Mouse (Mus musculus) erythroid progenitor cell, adult 5-6 weeks (primary cell): Measurements from ENCODE around the gene Fam241a. TPM values are rescaled to one million over a fixed set of nuclear protein-coding genes. Genes with fewer than 3 reads are reported as not detected.

ENCODE experiments used
- ATAC-seq: replicated peaks from 2 replicates; pipeline ENCODE4 v1.8.0; 2016; ENCODE audit warnings: moderate number of reproducible peaks, mild to moderate bottlenecking, moderate TSS enrichment, inconsistent platforms; ENCODE audit not compliant: poor library complexity, low FRiP score, severe bottlenecking
- total RNA-seq, 2 experiments: library from RNA; stranded (forward) in 1 of 2; stranded (reverse) in 1 of 2; fragments of 150-400 nt in 1 of 2; fragments of 186-747, 209-891 nt in 1 of 2; gene quantifications; 2 replicates each; pipeline versions ENCODE4 v1.2.3 to v1.2.4; 2015 to 2017; ENCODE audit warnings: low replicate concordance in 2 of 2

The Fam241a gene
- total RNA-seq, 2 experiments from 2014 or later, result 81.7 to 187 TPM

DNA sequence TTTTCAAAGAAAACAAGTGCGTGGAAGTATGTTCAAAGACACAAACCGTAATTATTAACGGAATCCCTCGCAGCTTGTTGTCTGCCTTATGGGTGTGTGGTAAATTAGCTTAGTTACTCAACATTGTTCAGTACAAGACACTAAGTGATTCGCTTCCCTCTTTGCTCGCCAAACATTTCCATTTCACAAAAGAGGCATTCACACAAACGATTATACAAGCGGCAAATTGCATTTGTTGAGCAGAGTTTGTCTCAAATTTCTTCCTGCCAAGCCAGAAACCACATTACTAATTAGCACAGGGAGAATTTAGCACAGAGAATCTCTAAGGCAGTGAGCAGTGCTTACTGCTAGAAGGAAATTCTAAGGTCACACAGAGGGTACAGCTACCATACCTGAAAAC is 54.2 kb downstream of the Fam241a start:
- no peak for ATAC-seq

DNA sequence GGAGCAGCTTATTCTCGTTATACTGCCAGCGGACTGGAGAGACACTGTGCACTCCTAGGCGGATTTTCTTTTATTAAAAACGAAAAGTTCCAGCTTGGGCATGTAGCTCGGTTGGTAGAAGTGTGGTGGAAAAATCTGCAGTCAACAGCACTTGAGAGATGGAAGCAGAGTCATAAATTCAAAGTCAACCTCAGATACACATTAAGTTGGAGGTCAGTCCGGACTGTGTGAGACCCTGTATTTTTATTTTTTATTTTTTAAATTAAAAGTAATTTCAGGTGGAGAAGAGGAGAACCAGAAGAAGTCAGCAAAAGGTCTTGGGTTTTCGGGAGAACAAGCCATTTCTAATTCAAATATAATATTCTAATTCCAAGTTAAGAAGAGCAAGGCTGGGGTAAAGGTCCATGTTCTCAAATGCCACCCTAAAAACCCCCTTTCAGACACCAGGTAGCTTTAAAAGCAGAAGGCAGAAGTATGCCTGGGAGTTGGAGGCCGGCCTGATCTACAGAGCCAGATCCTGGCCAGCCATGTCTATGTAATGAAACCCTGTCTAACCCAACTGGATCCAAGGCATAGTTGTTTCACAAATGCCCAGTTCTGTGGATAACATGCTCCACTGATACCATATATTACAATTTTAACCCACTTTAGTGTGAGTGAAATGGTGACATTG is 58.0 kb downstream of the Fam241a start:
- peak; percentile 10; the same call in 1 of the 2 replicates for ATAC-seq

DNA sequence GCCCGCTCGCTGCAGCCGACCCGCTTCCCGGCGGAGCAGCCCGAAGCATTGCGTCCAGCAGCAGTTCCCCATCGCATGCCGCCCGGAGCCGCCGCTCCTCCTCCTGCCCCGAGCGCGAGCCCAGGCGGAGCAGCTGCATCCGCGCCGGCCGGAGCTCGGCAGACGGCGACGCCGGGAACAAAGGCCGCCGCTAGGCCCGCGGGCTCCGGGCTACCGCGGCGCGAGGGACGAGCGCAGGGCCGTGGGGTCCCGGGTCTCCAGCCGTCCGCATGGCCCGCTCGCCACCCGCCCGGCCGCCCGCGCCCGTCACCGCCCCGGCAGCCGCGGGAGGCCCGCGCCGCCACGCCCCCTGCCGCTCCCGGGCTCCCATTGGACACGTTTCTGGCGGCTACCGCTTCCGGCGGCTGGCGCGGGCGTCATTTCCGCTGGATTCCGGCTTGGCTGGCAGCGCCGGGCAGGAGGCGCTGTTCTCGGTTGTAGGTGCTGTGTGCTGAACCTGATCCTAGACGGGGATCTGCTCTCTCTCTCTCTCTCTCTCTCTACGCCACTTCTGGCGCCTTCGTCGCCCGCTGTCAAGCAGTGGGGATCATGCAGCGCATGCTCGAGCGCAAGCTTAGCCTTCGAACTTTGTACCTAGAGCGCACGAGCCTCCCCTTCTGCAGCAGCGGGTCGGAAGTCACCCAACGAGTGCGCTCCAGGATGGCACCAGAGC is 58.8 kb downstream of the Fam241a start, which contains the start of gene Ap1ar:
Ap1ar (minus strand) TSS at position 370 of the 712 bp plus-strand sequence.
- peak; percentile 98 for ATAC-seq

DNA sequence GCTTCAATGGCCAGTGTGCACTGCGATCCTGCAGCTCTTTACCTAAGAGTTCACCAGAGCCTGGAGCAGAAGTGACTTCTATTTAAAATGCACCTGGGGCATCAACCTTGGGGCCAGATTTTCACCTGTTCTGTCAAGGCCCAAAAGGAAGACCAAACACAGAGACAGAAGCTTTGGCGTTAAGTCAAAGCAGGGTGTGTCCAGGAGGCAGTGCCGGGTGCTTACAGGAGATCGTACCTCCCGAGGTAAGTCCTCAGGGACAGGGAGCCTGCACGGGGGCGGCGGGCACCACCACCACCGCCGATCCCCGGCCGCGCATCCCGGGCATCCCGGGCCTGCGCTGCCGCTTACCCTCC is 59.3 kb downstream of the Fam241a start:
- ATAC-seq, result peak; percentile 21

DNA sequence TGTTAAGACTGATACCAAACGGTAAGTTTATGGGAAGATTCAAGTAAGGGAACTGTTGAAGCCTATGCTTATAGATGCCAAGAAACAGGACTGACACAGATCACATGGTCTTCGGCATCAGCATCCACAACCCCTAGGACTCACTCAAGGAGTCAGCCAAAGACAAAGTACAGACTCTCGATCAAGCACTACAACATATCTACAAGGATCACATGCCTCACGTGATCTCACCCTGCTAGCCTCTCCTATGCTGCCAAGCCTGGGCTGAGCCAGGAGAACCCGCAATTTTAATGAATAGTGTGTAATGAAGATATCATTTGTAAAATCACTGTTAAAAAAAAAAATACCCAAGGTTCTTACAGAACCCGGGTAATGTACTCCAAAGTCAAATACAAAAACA is 60.5 kb downstream of the Fam241a start:
- no peak for ATAC-seq

DNA sequence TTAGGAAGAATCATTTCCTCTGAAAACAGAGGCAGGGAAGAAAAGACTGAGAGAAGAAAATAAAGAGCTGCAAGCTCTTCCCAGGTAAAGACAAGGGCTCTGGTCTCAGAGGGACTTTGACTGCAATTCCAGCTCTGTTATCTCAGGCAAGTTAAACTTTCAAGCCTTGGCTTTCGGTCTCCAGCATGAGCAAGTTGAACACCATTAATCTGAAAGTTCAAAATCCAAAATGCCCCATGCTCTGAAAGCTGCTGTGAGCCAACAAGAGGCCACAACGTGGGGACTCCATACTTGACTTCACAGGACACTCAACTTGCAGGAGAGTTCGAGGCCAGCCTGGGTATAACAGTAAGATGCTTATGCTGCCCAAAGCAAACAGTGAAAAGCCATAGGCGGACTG is 62.1 kb downstream of the Fam241a start:
- ATAC-seq, result no peak

DNA sequence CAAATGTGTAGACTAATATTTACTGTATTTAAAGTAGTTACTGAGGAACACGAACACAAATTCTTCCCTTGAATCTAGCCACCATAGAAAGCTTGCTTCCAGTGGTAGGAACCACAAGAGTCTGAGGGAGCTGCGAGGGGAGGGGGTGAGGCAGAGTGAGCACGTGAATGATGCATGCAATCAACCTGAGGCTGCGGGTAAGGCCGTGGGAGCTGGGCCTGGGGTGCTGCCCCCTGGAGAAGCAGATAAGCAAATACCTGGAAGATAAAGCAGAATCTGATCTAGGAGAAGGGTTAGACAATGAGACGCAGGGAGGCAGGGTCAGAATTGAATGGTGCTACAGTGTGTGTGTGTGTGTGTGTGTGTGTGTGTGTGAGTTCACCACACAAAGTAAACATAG is 65.0 kb downstream of the Fam241a start:
- ATAC-seq, result no peak

DNA sequence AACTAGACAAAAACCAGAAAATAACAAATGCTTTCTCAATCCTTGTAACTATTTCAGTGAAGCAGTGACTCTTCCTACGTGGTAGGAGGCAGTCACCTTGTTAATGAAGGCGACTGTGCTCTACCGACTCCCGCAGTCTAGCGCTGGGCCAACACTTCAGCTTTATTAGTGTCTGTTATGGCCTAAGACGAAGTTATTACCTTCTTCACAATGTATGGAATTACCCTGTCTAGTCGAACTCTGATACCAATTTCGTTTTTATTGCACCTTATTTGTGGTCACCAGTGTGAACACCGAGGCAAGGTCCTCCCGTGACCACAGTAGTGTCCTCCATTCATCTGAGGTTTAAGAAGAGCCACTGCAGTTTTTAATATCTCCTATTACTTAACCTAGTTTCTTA is 65.9 kb downstream of the Fam241a start:
- ATAC-seq, result no peak

DNA sequence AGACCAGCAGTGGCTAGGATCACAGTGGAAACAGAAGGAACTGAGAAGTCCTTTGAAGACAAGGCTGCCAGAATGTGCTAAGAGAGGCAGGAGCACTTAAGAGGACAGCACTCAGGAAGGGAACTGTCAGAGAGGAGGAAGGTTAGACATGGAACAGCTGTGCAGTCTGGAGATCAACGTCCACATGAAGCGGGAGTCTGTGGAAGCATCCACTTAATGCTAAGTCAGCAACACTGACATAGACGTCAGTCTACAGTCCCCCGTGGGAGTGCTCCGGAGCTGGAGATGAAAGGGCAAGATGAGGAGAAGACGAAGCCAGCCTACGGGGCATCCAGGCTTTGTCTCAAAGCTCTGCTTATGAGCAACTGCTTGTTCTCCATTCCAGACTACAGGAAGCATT is 69.0 kb downstream of the Fam241a start:
- no peak for ATAC-seq

DNA sequence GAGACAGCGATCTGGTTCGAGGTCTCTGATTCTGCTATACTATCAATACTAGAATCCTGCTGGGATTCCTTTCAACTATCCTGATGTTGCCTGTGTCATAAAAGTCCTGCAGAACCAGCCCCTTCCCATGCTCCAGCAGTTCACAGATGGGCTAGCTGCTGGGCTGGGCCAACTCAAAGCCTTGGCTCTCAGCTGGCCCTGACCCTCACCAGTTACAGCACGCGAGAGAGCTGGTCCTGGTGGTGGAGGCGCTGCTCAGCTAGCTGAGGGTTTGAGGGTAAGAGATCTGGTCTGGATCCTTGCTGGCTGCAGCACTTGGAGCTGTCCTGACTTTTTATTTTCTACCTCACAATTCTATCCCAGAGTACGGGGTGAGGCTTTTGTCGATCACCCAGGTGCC is 69.6 kb downstream of the Fam241a start:
- ATAC-seq, result no peak

DNA sequence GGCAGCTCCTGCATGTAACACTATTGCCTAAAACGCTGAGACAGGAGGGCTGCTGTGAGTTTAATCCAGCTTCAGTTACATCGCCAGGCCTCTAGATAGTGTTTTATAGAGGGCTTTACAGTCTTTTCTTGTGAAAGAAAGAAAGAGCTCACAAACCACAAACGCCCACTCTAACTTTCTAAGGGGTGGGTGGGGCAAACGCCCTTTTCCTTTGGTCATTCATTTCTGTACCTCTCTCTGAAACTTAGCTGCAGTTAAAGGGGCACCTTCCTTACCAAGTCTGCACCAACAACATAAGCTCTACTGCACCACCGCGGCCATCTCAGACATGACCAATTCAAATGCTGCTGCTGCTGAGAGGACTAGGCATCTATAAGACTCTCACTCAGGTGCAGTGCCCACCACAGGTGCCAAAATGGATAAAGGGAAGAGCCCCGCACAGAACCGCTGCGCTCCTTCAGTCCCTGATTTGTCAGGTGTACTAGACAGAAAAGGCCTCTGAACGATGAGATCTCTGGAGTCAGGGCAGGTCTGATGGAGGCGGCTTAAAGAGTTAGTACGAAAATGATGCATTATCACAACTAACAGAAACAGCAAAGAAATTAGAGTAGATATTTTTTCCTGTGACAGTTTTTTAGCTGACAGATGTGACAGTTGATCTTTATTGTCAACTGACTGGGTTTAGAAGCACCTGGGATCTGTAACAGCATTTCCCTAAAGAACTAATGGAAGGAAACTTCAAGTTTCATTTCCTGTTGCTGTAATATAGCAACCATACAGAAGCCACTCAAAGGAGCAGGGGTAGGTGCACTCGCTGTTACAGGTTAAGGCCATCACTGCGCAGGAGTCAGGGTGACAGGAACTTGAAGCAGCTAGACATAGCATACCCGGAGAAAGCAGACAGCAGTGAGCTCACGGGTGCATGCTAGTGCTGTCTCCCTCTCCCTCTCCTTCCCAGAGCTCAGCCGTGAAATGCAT is 71.9 kb downstream of the Fam241a start:
- no peak; the same call in 1 of the 2 replicates for ATAC-seq

DNA sequence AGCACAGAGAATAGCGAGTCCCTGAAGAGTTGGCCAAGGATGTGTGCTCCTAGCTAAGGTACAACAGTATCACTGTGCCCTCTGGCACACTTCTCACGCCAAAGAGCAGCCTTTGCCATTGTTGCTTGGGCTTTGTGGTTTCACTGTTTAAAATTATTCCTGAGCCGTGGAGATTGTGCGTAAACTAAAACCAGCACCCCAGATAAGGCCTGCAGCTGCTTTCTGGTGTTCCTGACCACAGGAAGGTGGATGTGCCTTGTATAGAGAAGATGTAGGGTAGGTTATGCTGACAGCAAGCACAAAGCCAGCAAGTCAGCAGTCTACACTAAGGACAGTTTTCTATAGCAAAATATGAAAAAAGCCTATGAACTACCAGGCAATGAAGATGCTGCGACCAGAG is 74.9 kb downstream of the Fam241a start:
- ATAC-seq, result no peak

DNA sequence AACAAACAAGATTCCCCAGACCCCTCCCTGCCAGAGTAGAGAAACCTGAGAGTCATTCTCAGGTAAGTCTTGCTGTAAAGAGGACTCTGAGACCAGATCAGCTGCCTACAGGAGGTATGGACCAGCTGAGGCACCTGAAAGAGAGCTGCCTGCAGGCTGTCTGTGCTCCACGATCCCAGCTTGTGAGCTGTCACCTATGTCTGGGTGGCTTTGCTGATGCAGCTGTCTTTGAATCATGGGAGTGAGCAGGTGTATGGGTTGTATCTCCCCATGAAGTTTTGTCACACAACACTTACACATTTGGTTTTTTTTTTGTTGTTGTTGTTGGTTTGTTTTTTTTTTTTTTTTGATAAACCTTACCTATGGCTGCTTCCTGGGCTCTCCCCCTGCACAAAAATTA is 75.7 kb downstream of the Fam241a start:
- ATAC-seq, result no peak

Other genes starting within 250 kb of the Fam241a start
- gene Alpk1, start 115.8 kb downstream of the Fam241a start, total RNA-seq (2015; ENCODE audit: low replicate concordance), result 2.5 and 10.5 TPM in 2 replicates
- 1.2 and 2.1 TPM in 2 replicates for gene Alpk1, start 115.8 kb downstream of the Fam241a start, total RNA-seq (2017; ENCODE audit: low replicate concordance)
- gene Tifa, start 106.5 kb downstream of the Fam241a start, total RNA-seq (2015; ENCODE audit: low replicate concordance), result 80.1 and 82.9 TPM in 2 replicates
- gene Tifa, start 106.5 kb downstream of the Fam241a start, total RNA-seq (2017; ENCODE audit: low replicate concordance), result 73.2 and 82.3 TPM in 2 replicates
- 48.6 and 63.1 TPM in 2 replicates for gene Ap1ar, start 58.8 kb downstream of the Fam241a start, total RNA-seq (2015; ENCODE audit: low replicate concordance)
- 33.2 and 45.6 TPM in 2 replicates for gene Ap1ar, start 58.8 kb downstream of the Fam241a start, total RNA-seq (2017; ENCODE audit: low replicate concordance)